Mouse (Mus musculus): ENCODE results near the gene Cap1. TPM values are rescaled to one million over a fixed set of nuclear protein-coding genes. Genes with fewer than 3 reads are reported as not detected.
A peak's percentile ranks its signal among the peaks of the same experiment; 100 is the strongest.

Cap1 gene
- polyA plus RNA-seq, 1 experiment from 2014 or later, result 58.6 TPM

- Histone ChIP-seq H3K27me3 (no peaks in the 10 kb centered on the region), H3K27ac (replicated peaks) (peak overlapping the region; percentile 22; the same call in 1 of the 2 replicates), H3K4me3 (no peak overlapping the region), H3K9ac (replicated peaks) (no peak overlapping the region), H3K4me1 (peaks cover 4% of the 10 kb centered on the region; the same call in 1 of the 2 replicates), H3K9me3 (peaks cover 4% of the 10 kb centered on the region; the same call in 1 of the 2 replicates), H3K4me2 (replicated peaks) (peak overlapping the region; percentile 38), H3K36me3 (no peaks in the 10 kb centered on the region)
- WGBS, result 18% methylated on average over 12 of the region's 12 CpGs
- peak; percentile 89 for ATAC-seq (ENCODE audit: low FRiP score, low read depth)
Measured at GRCm38 (mm10) chr4:122909572-122910189, 23.8 kb upstream of the Cap1 start.

- ATAC-seq (ENCODE audit: low FRiP score, low read depth), result no peak
- H3K9ac ChIP-seq (replicated peaks), result no peak overlapping the region
- H3K9me3 ChIP-seq, result no peaks in the 10 kb centered on the region
- H3K36me3 ChIP-seq, result no peaks in the 10 kb centered on the region
- H3K27me3 ChIP-seq, result no peaks in the 10 kb centered on the region
- H3K4me3 ChIP-seq, result no peak overlapping the region
- no peak overlapping the region for H3K27ac ChIP-seq (replicated peaks)
- peaks cover 4% of the 10 kb centered on the region; the same call in 1 of the 2 replicates for H3K4me1 ChIP-seq
- H3K4me2 ChIP-seq (replicated peaks), result no peak overlapping the region
- WGBS, result 92% methylated on average over 10 of the region's 10 CpGs
Measured at GRCm38 (mm10) chr4:122905359-122905758, 19.5 kb upstream of the Cap1 start.

GRCm38 (mm10) chr4:122903709-122904108 lies 17.9 kb upstream of the Cap1 start:
- Histone ChIP-seq H3K9ac (replicated peaks) (no peak overlapping the region), H3K27ac (replicated peaks) (no peak overlapping the region), H3K4me1 (no peaks in the 10 kb centered on the region; the same call in 1 of the 2 replicates), H3K27me3 (no peaks in the 10 kb centered on the region), H3K4me3 (no peak overlapping the region), H3K4me2 (replicated peaks) (no peak overlapping the region), H3K9me3 (no peaks in the 10 kb centered on the region), H3K36me3 (no peaks in the 10 kb centered on the region)
- 91% methylated on average over 3 of the region's 3 CpGs for WGBS
- no peak for ATAC-seq (ENCODE audit: low FRiP score, low read depth)

- Histone ChIP-seq H3K9me3 (no peaks in the 10 kb centered on the region), H3K4me3 (no peak overlapping the region), H3K27ac (replicated peaks) (no peak overlapping the region), H3K4me2 (replicated peaks) (no peak overlapping the region), H3K9ac (replicated peaks) (no peak overlapping the region), H3K36me3 (no peaks in the 10 kb centered on the region), H3K27me3 (no peaks in the 10 kb centered on the region), H3K4me1 (no peaks in the 10 kb centered on the region)
- WGBS, result 43% methylated on average over 6 of the region's 6 CpGs
- ATAC-seq (ENCODE audit: low FRiP score, low read depth), result no peak
Measured at GRCm38 (mm10) chr4:122902156-122902555, 16.3 kb upstream of the Cap1 start.

GRCm38 (mm10) chr4:122898313-122898712 lies 12.5 kb upstream of the Cap1 start:
- Histone ChIP-seq H3K4me2 (replicated peaks) (no peak overlapping the region), H3K36me3 (no peaks in the 10 kb centered on the region), H3K4me3 (no peak overlapping the region), H3K27ac (replicated peaks) (no peak overlapping the region), H3K9ac (replicated peaks) (no peak overlapping the region), H3K27me3 (no peaks in the 10 kb centered on the region), H3K9me3 (no peaks in the 10 kb centered on the region), H3K4me1 (no peaks in the 10 kb centered on the region)
- ATAC-seq (ENCODE audit: low FRiP score, low read depth), result no peak
- 11% methylated on average over 5 of the region's 5 CpGs for WGBS

GRCm38 (mm10) chr4:122897750-122898149 lies 11.9 kb upstream of the Cap1 start:
- no peaks in the 10 kb centered on the region for H3K4me1 ChIP-seq
- no peak overlapping the region for H3K27ac ChIP-seq (replicated peaks)
- no peaks in the 10 kb centered on the region for H3K9me3 ChIP-seq
- no peak overlapping the region for H3K4me2 ChIP-seq (replicated peaks)
- H3K36me3 ChIP-seq, result no peaks in the 10 kb centered on the region
- ATAC-seq (ENCODE audit: low FRiP score, low read depth), result no peak
- no peak overlapping the region for H3K4me3 ChIP-seq
- H3K9ac ChIP-seq (replicated peaks), result no peak overlapping the region
- WGBS, result 85% methylated on average over 4 of the region's 4 CpGs
- no peaks in the 10 kb centered on the region for H3K27me3 ChIP-seq

- Histone ChIP-seq H3K4me1 (peaks cover 5% of the 10 kb centered on the region; the same call in 1 of the 2 replicates), H3K9ac (replicated peaks) (no peak overlapping the region), H3K4me2 (replicated peaks) (no peak overlapping the region), H3K36me3 (no peaks in the 10 kb centered on the region), H3K27ac (replicated peaks) (no peak overlapping the region), H3K27me3 (no peaks in the 10 kb centered on the region), H3K4me3 (no peak overlapping the region), H3K9me3 (no peaks in the 10 kb centered on the region)
- no peak for ATAC-seq (ENCODE audit: low FRiP score, low read depth)
- 81% methylated on average over 5 of the region's 5 CpGs for WGBS
Measured at GRCm38 (mm10) chr4:122892157-122892556, 6.3 kb upstream of the Cap1 start.

- no peak overlapping the region for H3K27ac ChIP-seq (replicated peaks)
- H3K27me3 ChIP-seq, result no peaks in the 10 kb centered on the region
- H3K9me3 ChIP-seq, result no peaks in the 10 kb centered on the region
- no peak overlapping the region for H3K4me2 ChIP-seq (replicated peaks)
- H3K4me1 ChIP-seq, result peaks cover 10% of the 10 kb centered on the region; the same call in 1 of the 2 replicates
- no peak for ATAC-seq (ENCODE audit: low FRiP score, low read depth)
- no peaks in the 10 kb centered on the region for H3K36me3 ChIP-seq
- WGBS, result 31% methylated on average over 1 of the region's 1 CpGs
- no peak overlapping the region for H3K4me3 ChIP-seq
- no peak overlapping the region for H3K9ac ChIP-seq (replicated peaks)
Measured at GRCm38 (mm10) chr4:122891597-122891996, 5.7 kb upstream of the Cap1 start.

- H3K36me3 ChIP-seq, result no peaks in the 10 kb centered on the region
- H3K27me3 ChIP-seq, result no peaks in the 10 kb centered on the region
- peaks cover 10% of the 10 kb centered on the region; the same call in 1 of the 2 replicates for H3K4me1 ChIP-seq
- H3K9me3 ChIP-seq, result no peaks in the 10 kb centered on the region
- ATAC-seq (ENCODE audit: low FRiP score, low read depth), result no peak
- H3K27ac ChIP-seq (replicated peaks), result no peak overlapping the region
- H3K4me3 ChIP-seq, result no peak overlapping the region
- no peak overlapping the region for H3K9ac ChIP-seq (replicated peaks)
- WGBS, result 12% methylated on average over 3 of the region's 3 CpGs
- no peak overlapping the region for H3K4me2 ChIP-seq (replicated peaks)
Measured at GRCm38 (mm10) chr4:122890881-122891481, 5.1 kb upstream of the Cap1 start.

- Histone ChIP-seq H3K27ac (replicated peaks) (peak overlapping the region; percentile 99), H3K4me3 (no peak overlapping the region; the same call in 1 of the 2 replicates), H3K4me1 (peaks cover 29% of the 10 kb centered on the region), H3K9me3 (no peaks in the 10 kb centered on the region), H3K27me3 (no peaks in the 10 kb centered on the region), H3K4me2 (replicated peaks) (peak overlapping the region; percentile 92), H3K36me3 (no peaks in the 10 kb centered on the region), H3K9ac (replicated peaks) (peak overlapping the region; percentile 82; the same call in 1 of the 2 replicates)
- WGBS, result 72% methylated on average over 2 of the region's 2 CpGs
- ATAC-seq (ENCODE audit: low FRiP score, low read depth), result no peak
Measured at GRCm38 (mm10) chr4:122887336-122887735, 1.5 kb upstream of the Cap1 start.

- peak overlapping the region; percentile 99 for H3K27ac ChIP-seq (replicated peaks)
- H3K36me3 ChIP-seq, result no peaks in the 10 kb centered on the region
- H3K27me3 ChIP-seq, result no peaks in the 10 kb centered on the region
- H3K4me3 ChIP-seq, result peak overlapping the region; percentile 84
- H3K4me1 ChIP-seq, result peaks cover 29% of the 10 kb centered on the region
- ATAC-seq (ENCODE audit: low FRiP score, low read depth), result peak; percentile 7
- peak overlapping the region; percentile 92 for H3K4me2 ChIP-seq (replicated peaks)
- WGBS, result 6% methylated on average over 19 of the region's 19 CpGs
- H3K9ac ChIP-seq (replicated peaks), result peak overlapping the region; percentile 82
- no peaks in the 10 kb centered on the region for H3K9me3 ChIP-seq
Measured at GRCm38 (mm10) chr4:122886579-122887254, 861 bp upstream of the Cap1 start.

All from midbrain, embryonic 12.5 days (tissue).